Mouse (Mus musculus): ENCODE measurements at regions not wholly inside any gene's neighbourhood (a gene's known extent, or its start where the extent isn't known, plus 50 kb on each side); places are given as distances from the start of the nearest gene placed in this dataset.

DNA sequence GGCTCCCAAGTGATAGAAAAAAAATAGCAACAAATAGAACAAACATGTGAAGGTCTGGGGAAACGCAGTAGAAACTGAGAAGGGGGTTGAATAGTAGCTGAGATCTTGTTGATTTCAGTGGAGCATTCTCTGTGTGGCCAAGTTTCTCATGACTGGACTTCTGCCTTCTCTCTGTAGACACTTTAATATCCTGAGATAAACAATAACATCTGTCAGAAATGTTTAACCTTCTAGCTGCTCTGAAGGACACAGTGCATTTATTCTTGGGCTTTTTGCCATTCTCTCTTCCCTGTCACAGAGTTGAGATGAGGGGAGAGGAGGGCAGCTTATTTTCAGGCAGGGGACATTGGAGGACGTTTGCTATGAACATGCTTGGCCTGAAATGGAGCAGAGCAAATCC lies 467.9 kb downstream of the Kctd12 start:
- WGBS, result 30% methylated on average over 2 of the region's 2 CpGs
- ATAC-seq (ENCODE audit: low FRiP score, low TSS enrichment) (no peak), DNase-seq (ENCODE audit: low spot score) (no peak)
- H3K4me2 ChIP-seq (replicated peaks; ENCODE audit: low read depth), result no peak overlapping the region
- no peak for TF ChIP-seq CTCF (IDR thresholded peaks at IDR 0.05; ENCODE audit: low read depth)
- TF ChIP-seq EP300 (optimal IDR thresholded peaks at IDR 0.05), result no peak
- no peaks in the 10 kb centered on the region for H3K9me3 ChIP-seq (ENCODE audit: control insufficient read depth, low read length)
- H3K27ac ChIP-seq (replicated peaks), result no peak overlapping the region
- H3K27me3 ChIP-seq (ENCODE audit: control insufficient read depth, insufficient read depth, low read length), result no peaks in the 10 kb centered on the region
- no peak overlapping the region for H3K9ac ChIP-seq (ENCODE audit: low read length)
- no peaks in the 10 kb centered on the region for H3K36me3 ChIP-seq (ENCODE audit: control insufficient read depth, insufficient read depth, low read length)
- no peaks in the 10 kb centered on the region for H3K4me1 ChIP-seq (replicated peaks; ENCODE audit: control insufficient read depth, insufficient read depth)
- no peak overlapping the region for H3K4me3 ChIP-seq (ENCODE audit: low read depth, low read length)

GRCm38 (mm10) chr14:102512651-102513050 lies 469.8 kb downstream of the Kctd12 start:
- Histone ChIP-seq H3K36me3 (ENCODE audit: control insufficient read depth, insufficient read depth, low read length) (no peaks in the 10 kb centered on the region), H3K4me1 (replicated peaks; ENCODE audit: control insufficient read depth, insufficient read depth) (no peaks in the 10 kb centered on the region), H3K4me3 (ENCODE audit: low read depth, low read length) (no peak overlapping the region), H3K9me3 (ENCODE audit: control insufficient read depth, low read length) (no peaks in the 10 kb centered on the region), H3K27ac (replicated peaks) (no peak overlapping the region), H3K27me3 (ENCODE audit: control insufficient read depth, insufficient read depth, low read length) (no peaks in the 10 kb centered on the region), H3K9ac (ENCODE audit: low read length) (no peak overlapping the region), H3K4me2 (replicated peaks; ENCODE audit: low read depth) (no peak overlapping the region)
- ATAC-seq (ENCODE audit: low FRiP score, low TSS enrichment), result no peak
- DNase-seq (ENCODE audit: low spot score), result no peak
- no peak for TF ChIP-seq EP300 (optimal IDR thresholded peaks at IDR 0.05)
- TF ChIP-seq CTCF (IDR thresholded peaks at IDR 0.05; ENCODE audit: low read depth), result no peak
- WGBS, result 41% methylated on average over 3 of the region's 3 CpGs

GRCm38 (mm10) chr14:102511691-102512383 lies 470.6 kb downstream of the Kctd12 start:
- no peak for DNase-seq (ENCODE audit: low spot score)
- ATAC-seq (ENCODE audit: low FRiP score, low TSS enrichment), result no peak
- Histone ChIP-seq H3K4me3 (ENCODE audit: low read depth, low read length) (no peak overlapping the region), H3K4me1 (replicated peaks; ENCODE audit: control insufficient read depth, insufficient read depth) (no peaks in the 10 kb centered on the region), H3K27me3 (ENCODE audit: control insufficient read depth, insufficient read depth, low read length) (no peaks in the 10 kb centered on the region), H3K9ac (ENCODE audit: low read length) (no peak overlapping the region), H3K4me2 (replicated peaks; ENCODE audit: low read depth) (no peak overlapping the region), H3K27ac (replicated peaks) (no peak overlapping the region), H3K36me3 (ENCODE audit: control insufficient read depth, insufficient read depth, low read length) (no peaks in the 10 kb centered on the region), H3K9me3 (ENCODE audit: control insufficient read depth, low read length) (no peaks in the 10 kb centered on the region)
- no peak for TF ChIP-seq CTCF (IDR thresholded peaks at IDR 0.05; ENCODE audit: low read depth)
- no peak for TF ChIP-seq EP300 (optimal IDR thresholded peaks at IDR 0.05)
- 64% methylated on average over 7 of the region's 7 CpGs for WGBS

- no peak overlapping the region for H3K4me3 ChIP-seq (ENCODE audit: low read depth, low read length)
- H3K4me2 ChIP-seq (replicated peaks; ENCODE audit: low read depth), result no peak overlapping the region
- peak; percentile 68 for DNase-seq (ENCODE audit: low spot score)
- no peaks in the 10 kb centered on the region for H3K36me3 ChIP-seq (ENCODE audit: control insufficient read depth, insufficient read depth, low read length)
- TF ChIP-seq CTCF (IDR thresholded peaks at IDR 0.05; ENCODE audit: low read depth), result peak; percentile 85
- TF ChIP-seq EP300 (optimal IDR thresholded peaks at IDR 0.05), result no peak
- H3K27ac ChIP-seq (replicated peaks), result no peak overlapping the region
- 0 out of 2 replicates have a peak, but pooled peaks have one; percentile 29 for ATAC-seq (ENCODE audit: low FRiP score, low TSS enrichment)
- no peak overlapping the region for H3K9ac ChIP-seq (ENCODE audit: low read length)
- no peaks in the 10 kb centered on the region for H3K27me3 ChIP-seq (ENCODE audit: control insufficient read depth, insufficient read depth, low read length)
- H3K4me1 ChIP-seq (replicated peaks; ENCODE audit: control insufficient read depth, insufficient read depth), result no peaks in the 10 kb centered on the region
- 41% methylated on average over 4 of the region's 4 CpGs for WGBS
- no peaks in the 10 kb centered on the region for H3K9me3 ChIP-seq (ENCODE audit: control insufficient read depth, low read length)
These were observed 472.1 kb downstream of the Kctd12 start for GRCm38 (mm10) chr14:102510387-102510786.

- Histone ChIP-seq H3K27ac (replicated peaks) (no peak overlapping the region), H3K4me3 (ENCODE audit: low read depth, low read length) (no peak overlapping the region), H3K4me2 (replicated peaks; ENCODE audit: low read depth) (no peak overlapping the region), H3K36me3 (ENCODE audit: control insufficient read depth, insufficient read depth, low read length) (no peaks in the 10 kb centered on the region), H3K4me1 (replicated peaks; ENCODE audit: control insufficient read depth, insufficient read depth) (no peaks in the 10 kb centered on the region), H3K9ac (ENCODE audit: low read length) (no peak overlapping the region), H3K27me3 (ENCODE audit: control insufficient read depth, insufficient read depth, low read length) (no peaks in the 10 kb centered on the region), H3K9me3 (ENCODE audit: control insufficient read depth, low read length) (no peaks in the 10 kb centered on the region)
- 50% methylated on average over 3 of the region's 3 CpGs for WGBS
- ATAC-seq (ENCODE audit: low FRiP score, low TSS enrichment) (no peak), DNase-seq (ENCODE audit: low spot score) (no peak)
- TF ChIP-seq EP300 (optimal IDR thresholded peaks at IDR 0.05) (no peak), CTCF (IDR thresholded peaks at IDR 0.05; ENCODE audit: low read depth) (no peak)
These were observed 476.6 kb downstream of the Kctd12 start for GRCm38 (mm10) chr14:102505696-102506321.

- DNase-seq (ENCODE audit: low spot score) (no peak), ATAC-seq (ENCODE audit: low FRiP score, low TSS enrichment) (no peak)
- Histone ChIP-seq H3K27ac (replicated peaks) (no peak overlapping the region), H3K9ac (ENCODE audit: low read length) (no peak overlapping the region), H3K4me1 (replicated peaks; ENCODE audit: control insufficient read depth, insufficient read depth) (no peaks in the 10 kb centered on the region), H3K9me3 (ENCODE audit: control insufficient read depth, low read length) (no peaks in the 10 kb centered on the region), H3K4me3 (ENCODE audit: low read depth, low read length) (no peak overlapping the region), H3K36me3 (ENCODE audit: control insufficient read depth, insufficient read depth, low read length) (no peaks in the 10 kb centered on the region), H3K4me2 (replicated peaks; ENCODE audit: low read depth) (no peak overlapping the region), H3K27me3 (ENCODE audit: control insufficient read depth, insufficient read depth, low read length) (no peaks in the 10 kb centered on the region)
- 91% methylated on average over 1 of the region's 1 CpGs for WGBS
- no peak for TF ChIP-seq EP300 (optimal IDR thresholded peaks at IDR 0.05)
These were observed 485.3 kb downstream of the Kctd12 start for GRCm38 (mm10) chr14:102497179-102497578.

Measured in stomach, postnatal 0 days (tissue).